Mouse (Mus musculus) neural tube, embryonic 13.5 days (tissue): ENCODE results near the gene Cntrob. TPM values are rescaled to one million over a fixed set of nuclear protein-coding genes. Genes with fewer than 3 reads are reported as not detected.
A peak's percentile ranks its signal among the peaks of the same experiment; 100 is the strongest.

Experiments
- ATAC-seq: fragments of 200-750 bp; cut with Nextera tagmentation; 2 replicates; pipeline ENCODE4 v1.8.0; 2017; ENCODE audit warnings: low read depth, mild to moderate bottlenecking, moderate TSS enrichment, moderate library complexity
- H3K27ac ChIP-seq: fragments of 300-500 bp; sonication (generic); replicated peaks from 2 replicates; pipeline ENCODE4 v1.5.1; 2015; ENCODE audit warnings: moderate library complexity, mild to moderate bottlenecking, inconsistent platforms
- H3K27me3 ChIP-seq: fragments of 300-500 bp; sonication (generic); 2 replicates; pipeline ENCODE4 v1.6.1; 2015; ENCODE audit warnings: mild to moderate bottlenecking, inconsistent platforms
- H3K36me3 ChIP-seq: fragments of 300-500 bp; sonication (generic); 2 replicates; pipeline ENCODE4 v1.6.1; 2015; ENCODE audit warnings: mild to moderate bottlenecking, inconsistent platforms
- H3K4me1 ChIP-seq: fragments of 300-500 bp; sonication (generic); replicated peaks from 2 replicates; pipeline ENCODE4 v1.6.1; 2015; ENCODE audit warnings: inconsistent platforms
- H3K4me2 ChIP-seq: fragments of 300-500 bp; sonication (generic); 2 replicates; pipeline ENCODE4 v1.6.1; 2015; ENCODE audit warnings: inconsistent platforms, mild to moderate bottlenecking, moderate library complexity
- H3K4me3 ChIP-seq: fragments of 300-500 bp; sonication (generic); 2 replicates; pipeline ENCODE4 v1.5.1; 2015; ENCODE audit warnings: mild to moderate bottlenecking, inconsistent platforms
- H3K9ac ChIP-seq: fragments of 300-500 bp; sonication (generic); 2 replicates; pipeline ENCODE4 v1.6.1; 2015; ENCODE audit warnings: moderate library complexity, mild to moderate bottlenecking, inconsistent platforms
- H3K9me3 ChIP-seq: fragments of 300-500 bp; sonication (generic); 2 replicates; pipeline ENCODE4 v1.6.1; 2016; ENCODE audit warnings: inconsistent platforms
- WGBS: fragments of 180-500 bp; shearing (Covaris S2); methylation state at CpG from one replicate; pipeline ENCODE4 v1.1.7; 2015; 5-methylcytosine and 5-hydroxymethylcytosine counted together
- polyA plus RNA-seq: library from polyadenylated mRNA; unstranded; fragments of >200 nt; fragmentation: Nextera tagmentation; extraction: Ambion mirVana; gene quantifications from 2 replicates; pipeline ENCODE4 v1.2.1, GENCODE M21; 2015

The Cntrob gene
- polyA plus RNA-seq, 1 experiment from 2014 or later = 20.9 TPM

DNA sequence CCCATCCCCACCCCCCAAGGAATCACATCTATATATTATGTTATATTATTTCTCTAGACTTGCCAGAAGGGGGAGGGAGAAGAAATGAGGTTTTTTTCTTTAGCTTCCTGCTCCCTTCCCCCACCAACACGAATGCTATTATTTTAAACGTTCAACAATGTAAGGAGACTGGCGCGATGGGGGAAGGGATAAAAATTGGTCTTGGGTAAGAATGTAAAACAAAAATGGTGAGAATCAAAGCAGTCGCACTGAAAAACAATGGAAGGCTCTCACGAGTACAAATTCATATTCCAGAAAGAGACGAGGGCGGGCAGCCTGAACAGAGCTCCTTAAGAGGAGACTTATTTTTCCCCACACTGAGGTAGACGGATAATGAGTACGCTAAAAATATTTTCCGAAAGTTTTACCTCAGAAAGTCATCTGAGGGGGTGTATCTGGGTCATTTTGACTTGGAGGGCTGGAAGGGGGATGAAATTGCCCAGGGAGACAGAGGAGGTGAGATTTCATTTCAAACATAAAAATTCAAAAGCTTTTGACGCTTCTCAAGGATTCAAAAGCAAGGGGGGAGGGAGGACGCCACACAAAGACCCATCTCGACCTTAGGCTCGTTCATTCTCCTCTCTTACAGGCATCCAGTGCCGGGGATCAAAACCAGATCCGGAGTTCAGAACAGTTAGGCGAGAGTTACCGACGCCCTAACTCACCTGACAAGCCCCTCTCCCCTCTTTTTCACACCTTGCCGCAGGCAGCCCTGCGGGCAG, 43.5 kb upstream of the Cntrob start:
- peak overlapping the region; percentile 97 for H3K4me2 ChIP-seq
- peaks cover 65% of the 10 kb centered on the region for H3K4me1 ChIP-seq
- no peaks in the 10 kb centered on the region for H3K9me3 ChIP-seq
- WGBS = under 1% methylated on average over 22 of the region's 22 CpGs
- H3K27me3 ChIP-seq = no peaks in the 10 kb centered on the region
- peak overlapping the region; percentile 100 for H3K27ac ChIP-seq
- H3K4me3 ChIP-seq = peak overlapping the region; percentile 93
- H3K36me3 ChIP-seq = peaks cover 24% of the 10 kb centered on the region
- ATAC-seq = no peak
- peak overlapping the region; percentile 100 for H3K9ac ChIP-seq

- H3K27ac ChIP-seq = peak overlapping the region; percentile 100
- peak overlapping the region; percentile 93 for H3K4me3 ChIP-seq
- peak; percentile 88 for ATAC-seq
- WGBS = under 1% methylated on average over 26 of the region's 26 CpGs
- no peaks in the 10 kb centered on the region for H3K9me3 ChIP-seq
- peak overlapping the region; percentile 100 for H3K9ac ChIP-seq
- H3K4me2 ChIP-seq = peak overlapping the region; percentile 97
- no peaks in the 10 kb centered on the region for H3K27me3 ChIP-seq
- peaks cover 58% of the 10 kb centered on the region for H3K4me1 ChIP-seq
- H3K36me3 ChIP-seq = peaks cover 32% of the 10 kb centered on the region
These were observed 42.7 kb upstream of the Cntrob start for GRCm38 (mm10) chr11:69366157-69366854.

DNA sequence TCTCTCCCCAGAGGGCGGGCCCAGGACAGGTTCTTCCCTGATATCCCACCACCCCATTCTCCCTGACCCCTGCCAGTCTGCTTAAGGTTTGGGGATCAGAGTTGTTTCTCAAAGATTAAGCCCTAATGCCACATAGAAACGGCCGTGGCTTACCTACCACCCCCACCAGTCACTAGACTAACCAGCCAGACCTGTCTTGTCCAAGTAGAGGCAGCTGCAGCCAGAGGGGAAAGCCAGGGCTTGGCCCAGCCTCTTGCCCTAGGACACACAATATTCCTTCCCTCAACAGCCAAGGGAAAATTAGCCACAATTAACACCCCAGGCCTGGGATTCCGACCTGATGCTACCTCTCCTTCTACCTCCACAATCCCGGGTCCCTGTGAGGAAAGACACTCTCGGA, 42.1 kb upstream of the Cntrob start:
- Histone ChIP-seq H3K9ac (peak overlapping the region; percentile 79), H3K4me1 (peaks cover 52% of the 10 kb centered on the region), H3K4me3 (peak overlapping the region; percentile 93), H3K9me3 (no peaks in the 10 kb centered on the region), H3K27ac (peak overlapping the region; percentile 100), H3K4me2 (peak overlapping the region; percentile 97), H3K36me3 (peaks cover 38% of the 10 kb centered on the region), H3K27me3 (no peaks in the 10 kb centered on the region)
- ATAC-seq = peak; percentile 0; the same call in 1 of the 2 replicates
- WGBS = 24% methylated on average over 6 of the region's 6 CpGs

DNA sequence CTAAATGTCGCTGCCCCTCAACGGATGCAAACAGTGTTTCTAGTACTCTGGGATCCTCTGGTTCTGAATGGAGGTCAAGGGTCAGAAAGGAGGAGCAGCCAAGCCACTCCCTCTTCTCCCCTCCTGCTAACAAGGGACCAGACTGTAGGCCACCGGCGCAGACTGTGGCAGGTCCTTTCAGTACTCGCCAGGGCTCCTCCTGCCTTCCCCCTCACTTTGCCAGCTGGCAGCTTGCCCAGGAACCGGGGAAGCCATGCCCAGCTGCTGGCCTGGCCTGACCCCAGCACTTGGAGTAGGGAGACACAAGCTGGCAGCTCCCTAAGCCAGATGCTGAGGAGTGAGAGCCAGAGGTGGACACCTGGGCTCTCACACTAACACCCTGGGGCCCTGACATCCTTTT, 41.3 kb upstream of the Cntrob start:
- H3K36me3 ChIP-seq = peaks cover 46% of the 10 kb centered on the region
- H3K9ac ChIP-seq = peak overlapping the region; percentile 79
- peak; percentile 46 for ATAC-seq
- H3K4me2 ChIP-seq = peak overlapping the region; percentile 97
- peak overlapping the region; percentile 100 for H3K27ac ChIP-seq
- peaks cover 47% of the 10 kb centered on the region for H3K4me1 ChIP-seq
- WGBS = 2% methylated on average over 6 of the region's 6 CpGs
- H3K27me3 ChIP-seq = no peaks in the 10 kb centered on the region
- peak overlapping the region; percentile 93 for H3K4me3 ChIP-seq
- H3K9me3 ChIP-seq = no peaks in the 10 kb centered on the region

GRCm38 (mm10) chr11:69364376-69364775, 40.8 kb upstream of the Cntrob start:
- peak overlapping the region; percentile 97 for H3K4me2 ChIP-seq
- H3K4me1 ChIP-seq = peaks cover 44% of the 10 kb centered on the region
- no peak for ATAC-seq
- H3K27me3 ChIP-seq = no peaks in the 10 kb centered on the region
- 57% methylated on average over 8 of the region's 8 CpGs for WGBS
- peak overlapping the region; percentile 93 for H3K4me3 ChIP-seq
- H3K9me3 ChIP-seq = no peaks in the 10 kb centered on the region
- peak overlapping the region; percentile 100 for H3K27ac ChIP-seq
- H3K9ac ChIP-seq = peak overlapping the region; percentile 79
- H3K36me3 ChIP-seq = peaks cover 51% of the 10 kb centered on the region

DNA sequence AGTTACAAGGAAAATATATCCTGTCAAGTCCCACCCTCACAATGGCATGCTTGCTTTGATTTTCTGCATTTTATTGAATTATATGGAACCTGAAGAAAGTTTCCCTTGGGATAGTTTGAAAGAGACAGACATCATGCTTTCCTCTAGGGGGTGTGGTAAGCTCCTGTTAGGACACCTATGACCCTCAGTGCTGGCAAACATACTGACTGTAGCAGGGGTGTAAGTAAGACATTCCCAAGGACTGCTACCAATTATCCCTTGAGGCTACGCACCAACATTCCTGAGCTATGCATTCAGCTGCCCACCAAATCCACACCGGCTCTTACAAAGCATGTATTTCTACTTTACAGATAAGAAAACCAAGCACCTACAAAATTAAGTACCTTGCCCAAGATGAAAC, 38.9 kb upstream of the Cntrob start:
- WGBS = 89% methylated on average over 2 of the region's 2 CpGs
- no peak for ATAC-seq
- no peak overlapping the region for H3K9ac ChIP-seq
- peaks cover 37% of the 10 kb centered on the region for H3K4me1 ChIP-seq
- H3K4me2 ChIP-seq = no peak overlapping the region
- H3K4me3 ChIP-seq = no peak overlapping the region
- peaks cover 70% of the 10 kb centered on the region for H3K36me3 ChIP-seq
- H3K27ac ChIP-seq = no peak overlapping the region
- H3K9me3 ChIP-seq = no peaks in the 10 kb centered on the region
- no peaks in the 10 kb centered on the region for H3K27me3 ChIP-seq

GRCm38 (mm10) chr11:69362021-69362420, 38.4 kb upstream of the Cntrob start:
- WGBS = 54% methylated on average over 7 of the region's 7 CpGs
- peaks cover 75% of the 10 kb centered on the region for H3K36me3 ChIP-seq
- H3K9me3 ChIP-seq = no peaks in the 10 kb centered on the region
- H3K9ac ChIP-seq = no peak overlapping the region
- ATAC-seq = no peak
- no peak overlapping the region for H3K4me3 ChIP-seq
- no peak overlapping the region for H3K4me2 ChIP-seq
- peak overlapping the region; percentile 42 for H3K27ac ChIP-seq
- H3K4me1 ChIP-seq = peaks cover 32% of the 10 kb centered on the region
- no peaks in the 10 kb centered on the region for H3K27me3 ChIP-seq

GRCm38 (mm10) chr11:69357690-69358089, 34.1 kb upstream of the Cntrob start:
- WGBS = 94% methylated on average over 12 of the region's 12 CpGs
- Histone ChIP-seq H3K4me1 (no peaks in the 10 kb centered on the region), H3K4me2 (no peak overlapping the region), H3K4me3 (no peak overlapping the region), H3K27ac (no peak overlapping the region), H3K9ac (no peak overlapping the region), H3K9me3 (no peaks in the 10 kb centered on the region), H3K27me3 (no peaks in the 10 kb centered on the region), H3K36me3 (peaks cover 100% of the 10 kb centered on the region)
- ATAC-seq = no peak

DNA sequence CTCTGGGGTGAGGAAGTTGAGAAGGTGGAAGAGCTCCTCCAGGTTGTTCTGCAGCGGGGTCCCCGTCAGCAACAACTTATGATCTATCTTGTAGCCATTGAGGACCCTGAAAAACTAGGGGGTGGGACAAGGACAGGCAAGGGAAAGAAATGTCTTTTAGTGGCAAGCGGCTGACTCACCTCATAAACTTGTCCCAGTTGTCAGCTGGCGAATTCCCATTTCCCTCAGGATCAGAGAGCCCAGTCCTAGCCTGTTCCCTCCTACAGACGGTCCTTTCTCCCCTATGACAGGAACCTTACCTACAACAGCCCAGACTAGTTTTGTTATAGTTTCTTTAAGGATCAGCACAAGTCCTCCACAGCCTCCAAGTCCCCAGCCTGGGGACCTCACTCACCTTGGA, 33.0 kb upstream of the Cntrob start:
- H3K9me3 ChIP-seq = no peaks in the 10 kb centered on the region
- H3K27me3 ChIP-seq = no peaks in the 10 kb centered on the region
- no peak overlapping the region for H3K27ac ChIP-seq
- no peaks in the 10 kb centered on the region for H3K4me1 ChIP-seq
- H3K4me3 ChIP-seq = no peak overlapping the region
- H3K36me3 ChIP-seq = peaks cover 100% of the 10 kb centered on the region
- no peak overlapping the region for H3K9ac ChIP-seq
- no peak for ATAC-seq
- H3K4me2 ChIP-seq = no peak overlapping the region
- 87% methylated on average over 5 of the region's 5 CpGs for WGBS

GRCm38 (mm10) chr11:69346441-69346840, 22.9 kb upstream of the Cntrob start:
- 93% methylated on average over 23 of the region's 26 CpGs for WGBS
- Histone ChIP-seq H3K27me3 (no peaks in the 10 kb centered on the region), H3K4me2 (no peak overlapping the region), H3K4me3 (no peak overlapping the region), H3K9ac (no peak overlapping the region), H3K36me3 (peaks cover 85% of the 10 kb centered on the region), H3K4me1 (peaks cover 8% of the 10 kb centered on the region), H3K9me3 (no peaks in the 10 kb centered on the region), H3K27ac (no peak overlapping the region)
- ATAC-seq = no peak

GRCm38 (mm10) chr11:69340161-69341131, 16.9 kb upstream of the Cntrob start, which contains the start of gene Rnf227:
Gene Rnf227, plus strand, starts transcription at chr11:69340461.
- Histone ChIP-seq H3K9me3 (0 out of 2 replicates have a peak, but pooled peaks cover 5% of the 10 kb centered on the region), H3K4me1 (peaks cover 25% of the 10 kb centered on the region), H3K4me3 (peak within 1 kb of the TSS; percentile 63), H3K36me3 (peaks cover 25% of the 10 kb centered on the region), H3K4me2 (peak within 1 kb of the TSS; percentile 84), H3K27me3 (0 out of 2 replicates have a peak, but pooled peaks cover 4% of the 10 kb centered on the region), H3K27ac (peak within 1 kb of the TSS; percentile 93), H3K9ac (peak within 1 kb of the TSS; percentile 83)
- WGBS = under 1% methylated on average over 99 of the region's 99 CpGs
- ATAC-seq = peak; percentile 95
